Mouse (Mus musculus) myocyte (in vitro differentiated cells): ENCODE results near the gene Slc41a3.

Experiments
- CEBPB ChIP-seq: IDR thresholded peaks from 2 replicates; pipeline ENCODE4 v1.6.1; 2011; ENCODE audit warnings: mild to moderate bottlenecking, moderate library complexity; ENCODE audit not compliant: poor library complexity, insufficient read depth, severe bottlenecking
- MAX ChIP-seq: IDR thresholded peaks from one replicate; pipeline ENCODE4 v1.6.1; 2011; ENCODE audit warnings: low read depth, mild to moderate bottlenecking, control low read depth
- MYOG ChIP-seq, 3 experiments: IDR thresholded peaks; one replicate each; pipeline ENCODE4 v1.6.1; 2011; ENCODE audit warnings: control low read depth in 2 of 3, low read depth in 2 of 3, mild to moderate bottlenecking in 2 of 3; ENCODE audit not compliant: insufficient read length in 2 of 3, control insufficient read depth in 1 of 3, insufficient read depth in 1 of 3
- POLR2A ChIP-seq: IDR thresholded peaks from one replicate; pipeline ENCODE4 v1.6.1; 2011; ENCODE audit warnings: low read depth, mild to moderate bottlenecking, control low read depth, moderate library complexity; ENCODE audit not compliant: insufficient read length
- TCF12 ChIP-seq: IDR thresholded peaks from one replicate; pipeline ENCODE4 v1.6.1; 2011; ENCODE audit warnings: mild to moderate bottlenecking, control low read depth; ENCODE audit not compliant: poor library complexity, insufficient read depth, severe bottlenecking
- USF1 ChIP-seq: IDR thresholded peaks from one replicate; pipeline ENCODE4 v1.6.1; 2011; ENCODE audit warnings: low read depth, mild to moderate bottlenecking, control low read depth, moderate library complexity

DNA sequence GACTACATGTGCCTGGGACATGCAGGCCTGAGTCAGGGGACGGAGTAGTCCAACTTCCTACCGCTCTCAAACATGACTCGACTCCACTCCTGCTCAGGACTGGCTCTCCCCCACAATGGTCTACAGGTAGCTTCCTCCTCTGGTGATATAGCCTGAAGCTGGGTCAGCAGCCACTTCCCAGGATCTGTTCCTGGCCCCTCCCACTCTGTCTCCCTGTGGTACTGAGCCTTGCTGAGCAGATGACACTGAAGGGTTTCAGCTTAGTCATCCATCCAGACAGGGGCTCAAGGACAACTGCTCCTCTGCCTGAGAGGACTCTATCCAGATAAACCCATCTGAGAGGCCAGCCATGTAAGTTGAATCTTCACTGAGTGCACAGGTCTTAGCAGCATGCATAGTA lies 37.0 kb upstream of the Slc41a3 start:
- no peak for TF ChIP-seq USF1
- TF ChIP-seq CEBPB = no peak
- no peak for TF ChIP-seq POLR2A
- TF ChIP-seq MAX = no peak
- no peak for TF ChIP-seq MYOG (IDR thresholded peaks at IDR 0.05; ENCODE audit: control insufficient read depth in 1 of 3, insufficient read depth in 1 of 3, insufficient read length in 2 of 3, low read depth in 2 of 3)
- no peak for TF ChIP-seq TCF12
